Comparison of ENCODE assay signal across 8 mouse cellular contexts in the genomic region with DNA sequence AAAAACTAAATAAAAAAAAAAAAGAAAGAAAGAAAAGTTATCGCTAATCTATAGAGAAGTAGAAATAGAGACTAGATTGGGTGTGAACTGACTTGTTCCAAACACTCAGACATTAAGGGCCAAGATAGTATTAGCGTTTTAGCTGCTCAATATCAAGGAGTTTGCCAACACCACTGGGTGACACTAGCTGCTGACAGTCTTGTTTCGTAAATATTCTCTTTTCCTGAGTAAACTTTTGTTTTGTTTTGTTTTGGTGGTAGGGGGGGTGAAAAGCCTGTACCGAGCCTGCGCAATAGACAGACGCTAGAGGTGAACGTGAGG. TPM values are rescaled to one million over a fixed set of nuclear protein-coding genes. Genes with fewer than 3 reads are reported as not detected.
DNase-seq lines count a peak whose midpoint lies in the region; ATAC-seq and TF ChIP-seq lines count a peak whose summit lies in the region.

No protein-coding gene starts in this region.

- ATAC-seq in liver, embryonic 13.5 days (ENCODE audit: low read depth) = no peak

- no peak for TF ChIP-seq CTCF in gastrocnemius, adult 2 months (IDR thresholded peaks at IDR 0.05)
- TF ChIP-seq CTCF in spleen, adult 2 months (IDR thresholded peaks at IDR 0.05; ENCODE audit: extremely low read depth, insufficient read depth, insufficient read length, insufficient replicate concordance) = no peak

- H3K36me3 ChIP-seq in spleen, adult 2 months (ENCODE audit: control insufficient read depth, insufficient read depth, low read length) = no peaks in the 10 kb centered on the region
- peaks cover 20% of the 10 kb centered on the region for H3K36me3 ChIP-seq in liver, embryonic 13.5 days

- DNase-seq in gastrocnemius, adult 2 months = no peak
- DNase-seq in gastrocnemius, postnatal 25 days = no peak
- DNase-seq in spleen, adult 2 months (ENCODE audit: low read depth in 1 of 2, low spot score in 2 of 2) = no peak
- DNase-seq in spleen, postnatal 10 days (ENCODE audit: low spot score in 2 of 2) = no peak
- no peak for DNase-seq in liver, embryonic 13.5 days
- no peak for DNase-seq in left cerebral cortex, postnatal 36 days (ENCODE audit: low spot score in 2 of 2)
- no peak for DNase-seq in MN1 (ENCODE audit: low spot score)
- DNase-seq in layer of hippocampus, postnatal 25 days (ENCODE audit: extremely low spot score in 1 of 2, low spot score in 1 of 2) = no peak

- no peak for TF ChIP-seq POLR2A in spleen, adult 2 months (IDR thresholded peaks at IDR 0.05; ENCODE audit: low read depth, low read length)

- intact Hi-C loops in gastrocnemius, adult 2 months (cut with DNase I) = loop anchor here (5.0 kb wide), 1 partner anchor 36 kb away; a partner anchor contains a TSS
- intact Hi-C loops in left cerebral cortex, postnatal 36 days (cut with DNase I) = no loop called here

- WGBS in spleen, adult 2 months = 30% methylated on average over 7 of the region's 7 CpGs
- 7% methylated on average over 7 of the region's 7 CpGs for WGBS in liver, embryonic 13.5 days (ENCODE audit: insufficient replicate concordance)

- H3K4me3 ChIP-seq in gastrocnemius, adult 2 months = peak overlapping the region; percentile 69
- peak overlapping the region; percentile 42 for H3K4me3 ChIP-seq in spleen, adult 2 months (ENCODE audit: extremely low read depth, insufficient read depth, insufficient read length)
- peak overlapping the region; percentile 43 for H3K4me3 ChIP-seq in liver, embryonic 13.5 days (replicated peaks)

- H3K9ac ChIP-seq in liver, embryonic 13.5 days = peak overlapping the region; percentile 36; the same call in 1 of the 2 replicates

- peak overlapping the region; percentile 54 for H3K4me2 ChIP-seq in liver, embryonic 13.5 days

- peaks cover 7% of the 10 kb centered on the region for H3K4me1 ChIP-seq in spleen, adult 2 months (ENCODE audit: control insufficient read depth, insufficient read depth, insufficient read length)
- H3K4me1 ChIP-seq in liver, embryonic 13.5 days (replicated peaks) = peaks cover 73% of the 10 kb centered on the region

- H3K27ac ChIP-seq in gastrocnemius, adult 2 months = peak overlapping the region; percentile 93
- H3K27ac ChIP-seq in spleen, adult 2 months (ENCODE audit: insufficient read depth, low read length) = no peak overlapping the region; the same call in 1 of the 2 replicates
- peak overlapping the region; percentile 86 for H3K27ac ChIP-seq in liver, embryonic 13.5 days

- no peaks in the 10 kb centered on the region for H3K27me3 ChIP-seq in spleen, adult 2 months (ENCODE audit: control insufficient read depth, insufficient read depth, low read length)
- H3K27me3 ChIP-seq in liver, embryonic 13.5 days = no peaks in the 10 kb centered on the region

- no peaks in the 10 kb centered on the region for H3K9me3 ChIP-seq in liver, embryonic 13.5 days (replicated peaks)

RNA-seq across cellular contexts. Expression of a gene that starts 0.4 kb away (rescaled TPM):
- total RNA-seq in gastrocnemius, adult 2 months (2021) = 10 to 100 TPM; 15.6 to 19.1 TPM
- total RNA-seq in gastrocnemius, postnatal 25 days (2021) = 10 to 100 TPM; 14.8 to 18.2 TPM
- 54.8 and 61.6 TPM in 2 replicates for polyA plus RNA-seq in spleen, adult 2 months (2012; rRNA removed)
- polyA plus RNA-seq in liver, embryonic 13.5 days (2015; fragmentation: Nextera tagmentation; extraction: Ambion mirVana) = 33.8 and 35.7 TPM in 2 replicates
- total RNA-seq in left cerebral cortex, postnatal 36 days (2021) = 10 to 100 TPM; 79.5 to 82.3 TPM
- total RNA-seq in layer of hippocampus, postnatal 25 days (2021) = 10 to 100 TPM; 75.8 to 85.3 TPM

RNA-seq across cellular contexts. Expression of a gene that starts 18.7 kb away (rescaled TPM):
- total RNA-seq in gastrocnemius, adult 2 months (2021) = under 1 TPM; 0.15 to 0.22 TPM
- total RNA-seq in gastrocnemius, postnatal 25 days (2021) = under 1 TPM; 0.18 to 0.43 TPM
- polyA plus RNA-seq in spleen, adult 2 months (2012; rRNA removed) = 1.4 and 1.6 TPM in 2 replicates
- 0.13 and 0.34 TPM in 2 replicates for polyA plus RNA-seq in liver, embryonic 13.5 days (2015; fragmentation: Nextera tagmentation; extraction: Ambion mirVana)
- total RNA-seq in left cerebral cortex, postnatal 36 days (2021) = 1 to 10 TPM; 8.2 to 9.3 TPM
- 1 to 10 TPM; 8.0 to 9.5 TPM for total RNA-seq in layer of hippocampus, postnatal 25 days (2021)

RNA-seq across cellular contexts. Expression of a gene that starts 37.3 kb away (rescaled TPM):
- 1 to 10 TPM; 1.9 to 2.0 TPM for total RNA-seq in gastrocnemius, adult 2 months (2021)
- 1 to 10 TPM; 1.5 TPM for total RNA-seq in gastrocnemius, postnatal 25 days (2021)
- polyA plus RNA-seq in spleen, adult 2 months (2012; rRNA removed) = 40.1 and 75.0 TPM in 2 replicates
- 2.8 and 4.3 TPM in 2 replicates for polyA plus RNA-seq in liver, embryonic 13.5 days (2015; fragmentation: Nextera tagmentation; extraction: Ambion mirVana)
- total RNA-seq in left cerebral cortex, postnatal 36 days (2021) = 10 to 100 TPM; 50.7 to 52.1 TPM
- 10 to 100 TPM; 52.2 to 57.4 TPM for total RNA-seq in layer of hippocampus, postnatal 25 days (2021)

RNA-seq across cellular contexts. Expression of a gene that starts 43.0 kb away (rescaled TPM):
- 10 to 100 TPM in 1 of 2 experiments, 1 to 10 TPM in 1; 8.8 to 10.9 TPM for total RNA-seq in gastrocnemius, adult 2 months (2021)
- 1 to 10 TPM; 7.6 to 8.1 TPM for total RNA-seq in gastrocnemius, postnatal 25 days (2021)
- 34.7 and 49.5 TPM in 2 replicates for polyA plus RNA-seq in spleen, adult 2 months (2012; rRNA removed)
- polyA plus RNA-seq in liver, embryonic 13.5 days (2015; fragmentation: Nextera tagmentation; extraction: Ambion mirVana) = 17.1 and 17.8 TPM in 2 replicates
- total RNA-seq in left cerebral cortex, postnatal 36 days (2021) = 10 to 100 TPM; 41.3 to 44.5 TPM
- total RNA-seq in layer of hippocampus, postnatal 25 days (2021) = 10 to 100 TPM; 44.7 to 45.9 TPM

RNA-seq across cellular contexts. Expression of a gene that starts 51.2 kb away (rescaled TPM):
- total RNA-seq in gastrocnemius, adult 2 months (2021) = 10 to 100 TPM; 16.7 to 22.8 TPM
- 10 to 100 TPM; 17.5 to 21.2 TPM for total RNA-seq in gastrocnemius, postnatal 25 days (2021)
- 53.3 and 53.9 TPM in 2 replicates for polyA plus RNA-seq in spleen, adult 2 months (2012; rRNA removed)
- polyA plus RNA-seq in liver, embryonic 13.5 days (2015; fragmentation: Nextera tagmentation; extraction: Ambion mirVana) = 30.6 and 32.3 TPM in 2 replicates
- 100 to 1,000 TPM in 1 of 2 experiments, 10 to 100 TPM in 1; 90.3 to 118 TPM for total RNA-seq in left cerebral cortex, postnatal 36 days (2021)
- 100 to 1,000 TPM in 1 of 2 experiments, 10 to 100 TPM in 1; 87.8 to 116 TPM for total RNA-seq in layer of hippocampus, postnatal 25 days (2021)

Comparison
In these comparisons a context has a peak if more than half of its experiments do, and no peak if none do; other contexts are left out.
1. RNA of a gene that starts 18.7 kb away (total RNA-seq): 8.0 to 9.5 TPM in layer of hippocampus, postnatal 25 days and 8.2 to 9.3 TPM in left cerebral cortex, postnatal 36 days; 0.18 to 0.43 TPM in gastrocnemius, postnatal 25 days and 0.15 to 0.22 TPM in gastrocnemius, adult 2 months; every median in the first group is over 4 times any median in the second.
2. RNA of a gene that starts 37.3 kb away (total RNA-seq): 52.2 to 57.4 TPM in layer of hippocampus, postnatal 25 days and 50.7 to 52.1 TPM in left cerebral cortex, postnatal 36 days; 1.9 to 2.0 TPM in gastrocnemius, adult 2 months and 1.5 TPM in gastrocnemius, postnatal 25 days; every median in the first group is over 10 times any median in the second.
3. Peak in every context shown above with its lines, with median percentiles within 50 percentile points of each other: H3K4me3 ChIP-seq.